Mouse (Mus musculus): Measurements from ENCODE around the gene Usp24.

The Usp24 gene

GRCm38 (mm10) chr4:106315921-106316350 is at the start of gene Usp24:
TSS of gene Usp24 (plus strand) at chr4:106316213.
- peak; percentile 71 to 73 for DNase-seq (ENCODE audit: low spot score in 2 of 2)

GRCm38 (mm10) chr4:106276937-106277336 is 39.1 kb upstream of the Usp24 start:
- no peak for DNase-seq (ENCODE audit: low spot score in 2 of 2)

GRCm38 (mm10) chr4:106279177-106279576 is 36.8 kb upstream of the Usp24 start:
- DNase-seq (ENCODE audit: low spot score in 2 of 2), result no peak

- DNase-seq (ENCODE audit: low spot score in 2 of 2), result no peak
Observed at GRCm38 (mm10) chr4:106281128-106281491, 34.9 kb upstream of the Usp24 start.

DNA sequence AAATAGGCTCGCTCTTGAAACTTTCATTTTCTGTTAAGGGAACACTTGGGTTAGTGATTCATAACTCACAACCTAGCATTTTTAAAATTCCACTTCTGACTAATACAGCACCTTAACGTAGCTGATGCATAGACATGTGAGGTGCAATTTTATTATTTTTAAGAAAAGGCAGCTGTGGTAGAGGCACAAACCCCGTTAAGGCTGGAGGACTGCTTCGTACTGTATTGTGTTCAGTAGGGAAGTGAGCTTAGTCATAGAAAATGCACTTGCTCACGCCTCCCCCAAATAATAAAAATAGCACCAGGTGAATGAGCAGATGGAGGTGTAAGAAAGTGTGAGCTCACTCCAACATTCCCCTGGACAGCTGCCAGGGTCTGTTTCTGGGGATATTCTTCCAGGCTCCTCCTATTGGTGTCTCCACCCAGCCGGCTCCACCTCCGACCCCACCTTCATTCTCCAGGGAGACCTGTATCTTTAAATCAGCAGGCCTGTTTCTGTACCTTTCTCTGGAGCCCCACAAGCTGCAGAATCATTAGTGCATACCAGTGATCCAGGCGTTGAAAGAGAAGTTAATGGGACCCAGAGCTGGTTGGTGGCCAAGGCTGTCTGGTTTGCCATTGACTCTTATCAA is 34.4 kb upstream of the Usp24 start:
- DNase-seq (ENCODE audit: low spot score in 2 of 2), result no peak

DNA sequence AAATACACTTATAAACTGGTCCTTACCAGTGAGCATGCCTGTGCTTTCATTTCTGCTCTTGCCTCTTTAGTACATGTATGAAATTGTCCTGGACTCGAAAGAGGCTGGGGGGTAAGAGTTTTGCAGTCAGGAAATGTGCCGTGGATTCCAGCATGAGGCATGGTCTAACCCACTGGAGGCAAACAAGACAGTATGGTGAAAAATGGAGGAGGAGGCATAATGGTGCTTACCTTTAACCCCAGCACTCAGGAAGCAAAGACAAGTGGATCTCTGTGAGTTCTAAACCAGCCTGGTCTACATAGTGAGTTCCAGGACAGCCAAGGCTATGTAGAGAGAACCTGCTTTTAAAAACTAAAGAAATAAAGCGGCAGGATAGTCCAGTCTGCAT is 33.9 kb upstream of the Usp24 start:
- no peak for DNase-seq (ENCODE audit: low spot score in 2 of 2)

GRCm38 (mm10) chr4:106286958-106287743 is 28.9 kb upstream of the Usp24 start:
- DNase-seq (ENCODE audit: low spot score in 2 of 2), result no peak

GRCm38 (mm10) chr4:106290201-106290600 is 25.8 kb upstream of the Usp24 start:
- DNase-seq (ENCODE audit: low spot score in 2 of 2), result no peak

DNA sequence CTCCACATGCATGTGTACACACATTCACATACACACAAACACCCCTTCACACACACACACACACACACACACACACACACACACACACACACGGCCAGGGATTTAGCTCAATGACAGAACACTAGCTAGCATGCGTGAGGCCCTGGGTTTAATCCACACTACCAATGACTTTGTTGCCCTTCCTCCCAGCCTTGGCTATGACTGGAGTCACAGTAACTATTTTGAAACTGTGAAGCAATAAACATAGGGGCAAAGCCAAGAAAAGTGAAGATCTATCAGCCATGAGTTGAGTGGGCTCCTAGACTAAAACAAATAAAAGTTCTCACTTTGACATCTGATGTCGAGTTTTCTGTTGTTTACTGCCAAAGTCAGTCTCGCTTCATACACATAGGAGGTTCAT is 23.2 kb upstream of the Usp24 start:
- no peak for DNase-seq (ENCODE audit: low spot score in 2 of 2)

- DNase-seq (ENCODE audit: low spot score in 2 of 2), result no peak
Observed at GRCm38 (mm10) chr4:106293378-106294090, 22.5 kb upstream of the Usp24 start.

DNA sequence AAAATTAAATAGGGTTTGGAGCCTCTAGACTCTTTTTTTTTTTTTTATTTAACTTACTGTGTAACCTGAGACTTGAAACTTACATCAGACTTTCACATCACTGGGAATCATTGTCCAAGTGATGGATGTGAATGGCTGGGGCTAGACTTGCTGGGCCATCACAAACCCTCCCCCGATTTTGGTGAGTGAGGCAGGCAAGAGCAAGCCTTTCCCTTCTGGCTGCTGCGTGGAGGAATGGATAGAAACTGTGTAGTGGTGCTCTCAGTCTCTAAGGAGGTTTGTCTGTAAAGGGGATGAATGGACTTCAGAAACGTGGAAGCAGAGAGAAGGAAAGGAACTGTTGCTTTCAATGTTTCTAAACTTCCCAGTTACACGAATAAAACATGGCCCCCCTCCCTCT is 20.3 kb upstream of the Usp24 start:
- DNase-seq (ENCODE audit: low spot score in 2 of 2), result no peak

- no peak for DNase-seq (ENCODE audit: low spot score in 2 of 2)
Observed at GRCm38 (mm10) chr4:106296412-106297086, 19.5 kb upstream of the Usp24 start.

GRCm38 (mm10) chr4:106301346-106301745 is 14.7 kb upstream of the Usp24 start:
- no peak for DNase-seq (ENCODE audit: low spot score in 2 of 2)

DNA sequence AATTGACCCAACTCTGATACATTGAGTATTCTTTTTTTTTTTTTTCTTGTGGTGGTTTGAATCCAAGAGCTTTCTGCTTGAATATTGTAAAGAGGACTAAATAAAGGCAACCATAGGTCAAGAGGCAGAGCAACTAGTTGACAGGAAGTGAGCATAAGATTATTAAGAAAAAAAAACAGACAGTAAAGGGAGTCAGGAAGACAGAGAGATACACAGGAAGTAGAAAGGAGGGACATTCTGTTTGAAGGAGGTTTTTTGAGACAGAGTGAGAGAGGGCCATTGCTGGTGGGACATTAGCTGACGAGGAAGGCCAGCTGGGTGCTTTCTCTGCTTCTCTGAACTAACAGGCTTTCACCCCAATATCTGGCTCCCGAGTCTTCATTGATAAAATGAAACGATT is 7.9 kb upstream of the Usp24 start:
- no peak for DNase-seq (ENCODE audit: low spot score in 2 of 2)

GRCm38 (mm10) chr4:106312651-106313050 is 3.4 kb upstream of the Usp24 start:
- no peak for DNase-seq (ENCODE audit: low spot score in 2 of 2)

- DNase-seq (ENCODE audit: low spot score in 2 of 2), result no peak
Observed at GRCm38 (mm10) chr4:106313070-106313469, 2.9 kb upstream of the Usp24 start.

GRCm38 (mm10) chr4:106313874-106314273 is 2.1 kb upstream of the Usp24 start:
- DNase-seq (ENCODE audit: low spot score in 2 of 2), result no peak

- no peak for DNase-seq (ENCODE audit: low spot score in 2 of 2)
Observed at GRCm38 (mm10) chr4:106314291-106314690, 1.7 kb upstream of the Usp24 start.

DNA sequence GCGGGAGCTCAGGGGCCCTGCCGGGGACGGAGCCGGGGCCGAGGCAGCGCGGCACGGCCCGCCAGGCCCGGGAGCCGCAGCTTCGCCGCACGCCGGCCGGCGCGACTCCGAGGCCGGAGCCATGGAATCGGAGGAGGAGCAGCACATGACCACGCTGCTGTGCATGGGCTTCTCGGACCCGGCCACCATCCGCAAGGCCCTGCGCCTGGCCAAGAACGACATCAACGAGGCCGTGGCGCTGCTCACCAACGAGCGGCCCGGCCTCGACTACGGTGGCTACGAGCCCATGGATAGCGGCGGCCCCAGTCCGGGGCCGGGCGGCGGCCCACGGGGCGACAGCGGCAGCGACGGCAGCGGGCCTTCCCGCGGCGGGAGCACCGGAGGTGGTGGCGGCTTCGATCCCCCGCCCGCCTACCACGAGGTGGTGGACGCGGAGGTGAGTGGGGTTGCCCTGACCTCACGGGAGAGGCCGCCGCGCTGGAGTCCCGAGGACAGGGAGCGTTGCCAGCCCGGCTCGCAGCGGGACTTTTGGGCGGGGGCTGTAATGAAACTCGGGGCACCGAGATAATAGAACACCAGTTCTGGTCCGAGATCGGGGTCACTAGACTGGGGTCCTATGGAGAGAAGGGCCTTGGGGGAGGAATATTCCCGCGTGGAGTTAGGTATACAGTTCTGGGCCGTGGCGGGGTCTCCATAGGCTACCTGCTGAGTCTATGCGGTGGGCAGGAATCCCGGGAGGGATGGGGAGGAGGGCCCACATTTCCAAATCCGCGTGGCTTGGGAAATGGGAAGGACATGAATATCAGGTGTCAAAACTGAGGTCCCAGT is 552 bp downstream of the Usp24 start:
- DNase-seq (ENCODE audit: low spot score in 2 of 2), result peak; percentile 25 to 48

GRCm38 (mm10) chr4:106317179-106318055 is 1.4 kb downstream of the Usp24 start:
- peak; percentile 14 to 20 for DNase-seq (ENCODE audit: low spot score in 2 of 2)

All from frontal cortex, postnatal 36 days (tissue).